Mouse (Mus musculus): ENCODE results near the gene Zfand4. TPM values are rescaled to one million over a fixed set of nuclear protein-coding genes. Genes with fewer than 3 reads are reported as not detected.
"Not testable (repeated sequence)": the region's sequence is repeated elsewhere in the genome, so short reads cannot be mapped to it uniquely, and the experiment has no call there.

Gene Zfand4
- 4.7 to 7.8 TPM (median 6.4 TPM) in 3 replicates for total RNA-seq (2017)

DNA sequence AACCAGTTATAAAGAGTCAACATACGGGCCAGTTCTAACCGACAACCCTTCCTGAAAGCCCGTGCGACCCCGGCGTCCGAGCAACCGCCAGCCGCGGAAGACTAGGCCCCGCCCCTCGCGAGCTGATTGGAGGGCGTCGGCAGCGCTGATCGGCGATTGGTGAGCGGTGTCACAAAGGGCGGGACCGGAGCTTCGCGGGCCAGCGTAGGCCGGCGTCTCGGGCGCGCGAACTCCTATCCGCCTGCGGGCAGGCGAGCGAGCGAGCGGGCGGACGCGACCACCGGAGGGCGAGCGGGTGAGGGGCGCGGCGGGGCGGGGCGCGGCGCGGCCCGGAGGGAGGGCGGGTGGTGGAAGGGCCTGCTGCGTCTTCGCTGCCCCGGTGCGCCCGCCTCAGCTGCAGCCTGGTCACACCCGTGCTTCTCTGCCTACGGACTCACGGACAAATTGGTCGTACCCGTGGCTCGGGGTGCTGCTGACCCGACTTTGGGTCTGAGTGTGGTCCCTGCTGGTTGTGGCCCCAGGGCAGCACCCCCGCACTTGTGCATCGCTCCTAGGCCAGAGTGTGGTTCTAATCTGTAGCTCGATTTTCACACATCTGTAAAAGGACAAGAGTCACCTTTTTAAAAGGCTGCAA, at the start of gene Zfand4:
TSS of gene Zfand4 (plus strand) at position 205 of the 634 bp plus-strand sequence.
- peak; percentile 94 for ATAC-seq (replicated peaks; ENCODE audit: insufficient number of reproducible peaks, low FRiP score, low TSS enrichment, poor library complexity, severe bottlenecking)

DNA sequence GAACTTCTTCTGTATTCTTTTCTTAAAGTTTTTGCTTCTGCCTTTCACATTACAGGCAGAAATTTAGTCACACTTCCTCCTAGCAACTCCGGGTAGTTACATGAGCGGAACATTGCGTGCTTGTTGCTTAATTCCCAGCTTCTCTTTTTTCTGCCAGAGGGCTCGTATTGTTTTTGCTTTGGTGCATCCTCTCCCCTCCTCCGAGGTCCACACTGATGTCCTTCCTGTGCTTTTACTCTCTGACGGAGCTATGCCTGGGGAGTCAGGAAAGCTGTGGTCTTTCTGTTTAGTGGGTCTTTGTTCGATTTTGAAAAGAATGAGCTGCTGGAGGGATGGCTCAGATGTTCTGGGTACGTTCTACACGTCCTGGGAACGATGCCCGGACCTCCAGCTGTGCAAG, 36.3 kb upstream of the Zfand4 start:
- ATAC-seq (replicated peaks; ENCODE audit: insufficient number of reproducible peaks, low FRiP score, low TSS enrichment, poor library complexity, severe bottlenecking), result peak; percentile 72

DNA sequence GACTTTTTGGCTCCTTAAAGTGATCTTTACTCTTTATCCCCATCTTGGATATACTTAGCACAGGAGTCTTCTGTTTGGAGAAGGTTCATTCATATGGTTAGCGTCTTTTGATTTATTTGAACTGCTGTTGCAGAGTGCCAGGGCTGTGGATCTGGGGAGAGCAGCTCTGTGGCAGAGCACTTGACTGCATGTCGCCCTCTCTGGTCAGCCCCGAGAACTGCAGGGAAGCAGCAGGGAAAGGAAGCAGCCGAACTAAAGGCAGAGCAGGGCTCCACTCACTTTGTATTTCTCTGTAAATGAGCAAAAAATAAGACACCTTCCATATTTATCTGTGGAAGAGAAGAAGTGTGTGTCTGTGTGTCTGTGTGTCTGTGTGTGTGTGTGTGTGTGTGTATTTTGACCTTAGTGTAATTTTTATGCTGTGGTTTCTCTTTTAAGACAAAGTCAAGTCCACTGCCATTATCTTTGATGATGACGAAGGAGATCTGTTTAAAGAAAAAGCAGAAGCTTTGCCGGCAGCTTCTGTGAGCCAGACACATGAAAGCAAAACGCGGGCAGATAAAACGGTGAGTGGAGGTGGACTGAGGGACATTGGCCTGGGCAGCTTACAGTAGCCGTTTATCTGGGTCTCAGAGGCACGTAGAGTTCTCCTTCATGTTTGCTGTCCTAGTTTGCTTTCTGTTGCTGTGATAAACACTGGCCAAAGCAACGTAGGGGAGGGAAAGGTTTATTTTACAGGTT, 35.1 kb upstream of the Zfand4 start:
- ATAC-seq (replicated peaks; ENCODE audit: insufficient number of reproducible peaks, low FRiP score, low TSS enrichment, poor library complexity, severe bottlenecking), result peak; percentile 87

DNA sequence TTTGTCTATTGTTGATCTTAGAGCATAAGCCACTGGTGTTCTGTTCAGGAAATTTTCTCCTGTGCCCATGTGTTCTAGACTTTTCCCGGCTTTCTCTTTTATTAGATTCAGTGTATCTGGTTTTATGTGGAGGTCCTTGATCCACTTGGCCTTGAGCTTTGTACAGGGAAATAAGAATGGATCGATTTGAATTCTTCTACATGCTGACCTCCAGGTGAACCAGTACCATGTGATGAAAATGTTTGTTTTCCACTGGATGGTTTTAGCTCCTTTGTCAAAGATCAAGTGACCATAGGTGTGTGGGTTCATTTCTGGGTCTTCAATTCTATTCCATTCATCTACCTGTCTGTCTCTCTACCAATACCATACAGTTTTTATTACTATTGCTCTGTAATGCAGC, 29.2 kb upstream of the Zfand4 start:
- not testable (repeated sequence) for ATAC-seq (replicated peaks; ENCODE audit: insufficient number of reproducible peaks, low FRiP score, low TSS enrichment, poor library complexity, severe bottlenecking)

DNA sequence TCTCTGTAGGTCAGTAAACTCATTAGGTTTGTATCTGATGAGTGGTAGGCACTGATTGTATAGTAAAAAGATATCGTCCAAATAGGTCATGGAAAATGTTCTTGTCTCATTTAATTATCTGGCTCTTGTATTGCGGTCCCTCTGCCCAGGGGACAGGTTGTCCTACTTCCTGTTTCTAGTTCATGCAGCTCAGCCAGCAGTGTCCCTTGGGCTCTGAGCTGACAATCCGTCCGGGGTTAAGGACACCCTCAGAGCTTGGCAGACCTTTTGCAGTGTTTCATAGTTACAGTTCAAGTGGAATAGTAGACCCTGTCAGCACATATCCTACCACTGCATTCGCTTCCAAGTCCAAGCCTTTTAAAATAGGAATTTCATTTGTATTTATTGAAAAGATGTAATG, 28.7 kb upstream of the Zfand4 start:
- no peak for ATAC-seq (replicated peaks; ENCODE audit: insufficient number of reproducible peaks, low FRiP score, low TSS enrichment, poor library complexity, severe bottlenecking)

DNA sequence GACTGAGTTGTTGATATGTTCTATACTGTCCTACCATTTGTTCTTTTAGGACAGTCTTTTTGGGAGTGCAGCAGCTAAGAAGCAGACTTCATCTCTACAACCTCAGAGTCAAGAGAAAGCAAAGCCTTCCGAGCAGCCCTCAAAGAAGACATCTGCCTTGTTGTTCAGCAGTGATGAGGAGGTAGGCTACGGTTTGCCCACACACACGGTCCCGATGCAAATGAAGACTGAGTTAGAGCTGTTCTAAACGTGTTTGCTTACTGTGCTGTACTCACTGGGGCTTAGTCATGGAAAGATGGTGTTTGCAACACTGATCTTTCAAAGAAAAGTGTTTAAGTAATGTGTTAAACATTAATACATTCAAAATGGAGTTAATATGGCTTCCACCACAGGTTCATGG, 25.9 kb upstream of the Zfand4 start:
- ATAC-seq (replicated peaks; ENCODE audit: insufficient number of reproducible peaks, low FRiP score, low TSS enrichment, poor library complexity, severe bottlenecking), result no peak

DNA sequence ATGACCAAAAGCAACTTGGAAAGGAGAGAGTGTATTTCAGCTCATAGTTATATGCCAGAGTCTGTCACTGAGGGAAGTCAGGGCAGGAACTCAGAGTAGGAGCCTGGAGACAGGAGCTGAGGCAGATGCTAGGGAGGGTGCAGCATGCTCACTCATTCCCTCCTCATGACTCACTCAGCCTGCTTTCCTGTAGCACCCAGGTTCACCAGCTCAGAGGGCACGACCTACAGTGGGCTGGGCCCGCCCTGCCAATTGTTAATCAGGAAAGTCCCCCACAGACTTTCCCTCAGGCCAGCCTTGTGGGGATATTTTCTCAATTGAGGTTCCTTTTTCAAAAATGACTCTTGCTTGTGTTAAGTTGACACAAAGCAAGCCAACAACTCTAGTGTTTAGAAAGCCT, 23.7 kb upstream of the Zfand4 start:
- ATAC-seq (replicated peaks; ENCODE audit: insufficient number of reproducible peaks, low FRiP score, low TSS enrichment, poor library complexity, severe bottlenecking), result no peak

DNA sequence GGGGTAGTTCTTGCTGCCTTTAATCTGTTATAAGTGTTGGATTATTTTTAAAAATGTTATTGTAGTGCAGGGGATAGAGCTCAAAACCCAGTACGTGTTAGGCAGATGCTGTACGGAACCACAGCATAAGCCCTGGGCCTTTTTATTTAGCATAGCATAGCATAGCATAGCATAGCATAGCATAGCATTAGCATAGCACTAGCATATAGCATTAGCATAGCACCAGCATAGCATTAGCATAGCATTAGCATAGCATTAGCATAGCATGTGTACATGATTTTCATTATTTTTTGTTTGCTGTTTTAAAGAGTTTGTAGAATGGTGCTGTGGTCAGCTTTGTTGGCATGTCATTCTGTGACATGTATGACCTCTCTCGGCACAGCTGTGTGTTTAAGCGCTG, 4.4 kb upstream of the Zfand4 start:
- ATAC-seq (replicated peaks; ENCODE audit: insufficient number of reproducible peaks, low FRiP score, low TSS enrichment, poor library complexity, severe bottlenecking), result no peak

DNA sequence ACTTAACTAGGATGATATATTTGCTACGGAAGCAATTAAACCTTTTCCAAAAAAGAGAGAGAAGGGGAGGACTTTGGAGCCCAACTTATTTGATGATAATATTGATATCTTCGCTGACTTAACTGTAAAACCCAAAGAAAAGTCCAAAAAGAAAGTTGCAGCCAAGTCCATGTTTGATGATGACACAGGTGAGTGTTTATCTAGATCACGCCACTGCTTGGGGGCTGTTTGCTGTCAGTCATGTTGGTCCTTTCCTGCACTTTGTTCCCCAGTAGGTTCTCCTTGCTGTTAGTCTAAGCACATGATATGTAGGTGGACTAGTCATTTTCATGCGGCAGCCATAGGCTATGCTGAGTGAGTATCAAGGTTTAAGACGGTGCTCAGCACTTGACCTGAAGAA, 3.5 kb upstream of the Zfand4 start:
- no peak for ATAC-seq (replicated peaks; ENCODE audit: insufficient number of reproducible peaks, low FRiP score, low TSS enrichment, poor library complexity, severe bottlenecking)

DNA sequence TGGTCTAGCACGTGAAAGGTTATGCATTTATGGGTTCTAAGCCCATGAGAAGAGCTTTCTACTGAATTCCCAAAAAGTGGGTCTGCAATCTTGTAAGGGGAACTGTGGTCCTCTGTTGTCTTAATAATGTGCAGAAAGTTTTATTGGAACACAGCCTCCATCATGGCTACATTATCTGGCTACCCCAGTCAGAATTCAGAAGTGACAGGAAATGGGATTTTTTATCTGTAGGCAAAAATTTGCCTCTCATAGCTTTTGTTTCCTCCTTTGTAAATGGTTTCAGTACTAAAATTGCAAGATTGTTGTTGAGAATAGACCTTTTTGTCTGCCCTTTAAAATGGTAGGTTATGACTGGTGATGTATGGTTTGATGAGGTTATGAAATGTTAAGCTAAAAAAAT, 1.2 kb upstream of the Zfand4 start:
- no peak for ATAC-seq (replicated peaks; ENCODE audit: insufficient number of reproducible peaks, low FRiP score, low TSS enrichment, poor library complexity, severe bottlenecking)

DNA sequence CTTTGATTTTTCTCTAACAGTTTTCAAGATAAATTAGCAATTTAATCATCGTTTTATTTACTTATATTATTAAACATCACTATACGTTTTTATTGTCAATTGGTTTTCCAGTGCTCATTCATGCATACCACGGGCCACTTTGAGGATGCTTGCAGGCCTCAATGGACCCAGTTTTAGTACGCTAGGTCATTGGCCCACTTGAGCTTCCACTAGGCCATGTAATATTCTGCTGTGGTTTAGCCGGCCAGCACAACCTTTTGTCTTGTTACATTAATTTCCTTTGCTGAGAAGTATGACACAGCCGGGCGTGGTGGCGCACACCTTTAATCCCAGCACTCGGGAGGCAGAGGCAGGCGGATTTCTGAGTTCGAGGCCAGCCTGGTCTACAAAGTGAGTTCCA, 814 bp downstream of the Zfand4 start:
- no peak for ATAC-seq (replicated peaks; ENCODE audit: insufficient number of reproducible peaks, low FRiP score, low TSS enrichment, poor library complexity, severe bottlenecking)

DNA sequence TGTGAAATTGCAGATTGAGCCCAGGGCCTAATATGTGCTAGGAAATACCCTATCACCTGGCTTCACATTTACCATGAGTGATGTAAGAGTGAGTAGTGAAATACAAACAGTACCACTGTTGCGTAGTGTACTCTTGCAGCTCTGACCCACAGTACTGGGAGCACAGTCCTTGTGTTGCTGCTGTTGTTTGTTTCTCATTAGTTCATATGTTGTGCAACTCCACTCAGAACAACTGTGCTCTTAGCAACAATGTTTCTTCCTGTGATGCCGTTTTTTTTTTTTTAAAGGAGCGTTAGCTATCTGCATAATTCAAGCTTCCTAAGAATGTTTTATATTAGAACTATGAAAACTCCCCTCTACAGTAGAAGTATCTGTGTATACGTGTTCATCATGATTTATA, 1.6 kb downstream of the Zfand4 start:
- no peak for ATAC-seq (replicated peaks; ENCODE audit: insufficient number of reproducible peaks, low FRiP score, low TSS enrichment, poor library complexity, severe bottlenecking)

DNA sequence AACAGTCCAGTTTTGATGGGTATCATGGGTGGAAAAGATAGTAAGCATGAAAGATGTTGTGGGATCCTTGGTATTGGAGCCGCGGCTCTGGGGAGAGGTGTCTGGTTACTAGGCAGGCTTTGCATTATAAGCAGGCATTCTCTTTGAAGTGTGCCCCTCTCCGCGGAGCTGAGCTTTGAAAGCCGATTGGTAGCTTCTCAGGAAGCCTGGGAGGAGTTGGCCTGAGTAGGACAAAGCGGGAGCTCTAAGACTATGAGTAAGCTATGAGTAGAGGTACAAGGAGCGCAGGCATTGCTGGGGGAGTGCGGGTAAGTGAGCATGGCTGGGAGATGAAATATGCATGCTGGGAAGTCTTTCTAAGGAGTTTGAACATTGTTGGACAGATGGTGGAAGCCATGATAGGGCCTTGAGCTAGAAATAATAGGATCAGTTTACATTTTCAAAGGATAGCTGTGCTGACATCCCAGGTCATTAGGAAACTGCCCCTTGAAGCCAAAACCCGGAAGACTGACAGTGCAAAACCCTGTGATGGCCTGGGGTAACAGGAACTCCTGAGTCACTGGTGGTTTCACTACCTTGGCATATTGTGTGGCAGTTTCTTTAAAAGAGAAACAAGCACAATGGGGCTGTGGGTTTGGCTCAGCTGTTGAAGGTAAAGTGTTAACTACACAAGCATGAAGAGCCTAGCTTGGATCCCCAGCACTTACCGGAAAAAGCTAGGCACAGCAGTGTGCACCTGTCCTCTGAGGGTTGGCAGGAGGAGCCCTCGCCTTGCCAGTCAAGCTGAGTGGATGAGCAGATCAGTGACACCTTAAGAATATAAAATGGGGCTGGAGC, 2.5 kb downstream of the Zfand4 start:
- ATAC-seq (replicated peaks; ENCODE audit: insufficient number of reproducible peaks, low FRiP score, low TSS enrichment, poor library complexity, severe bottlenecking), result 0 out of 2 replicates have a peak, but pooled peaks have one; percentile 14

DNA sequence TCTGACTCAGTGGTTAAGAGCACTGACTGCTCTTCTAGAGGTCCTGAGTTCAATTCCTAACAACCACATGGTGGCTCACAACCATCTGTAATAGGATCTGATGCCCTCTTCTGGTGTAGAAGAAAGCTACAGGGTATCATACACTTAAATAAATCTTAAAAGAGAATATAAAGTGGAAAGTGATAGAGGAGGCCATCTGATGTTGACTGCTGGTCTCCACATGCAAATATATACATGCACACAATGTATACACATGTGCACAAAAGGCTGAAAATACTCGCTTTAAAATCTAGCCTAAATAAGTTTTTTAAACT, 3.0 kb downstream of the Zfand4 start:
- no peak for ATAC-seq (replicated peaks; ENCODE audit: insufficient number of reproducible peaks, low FRiP score, low TSS enrichment, poor library complexity, severe bottlenecking)

DNA sequence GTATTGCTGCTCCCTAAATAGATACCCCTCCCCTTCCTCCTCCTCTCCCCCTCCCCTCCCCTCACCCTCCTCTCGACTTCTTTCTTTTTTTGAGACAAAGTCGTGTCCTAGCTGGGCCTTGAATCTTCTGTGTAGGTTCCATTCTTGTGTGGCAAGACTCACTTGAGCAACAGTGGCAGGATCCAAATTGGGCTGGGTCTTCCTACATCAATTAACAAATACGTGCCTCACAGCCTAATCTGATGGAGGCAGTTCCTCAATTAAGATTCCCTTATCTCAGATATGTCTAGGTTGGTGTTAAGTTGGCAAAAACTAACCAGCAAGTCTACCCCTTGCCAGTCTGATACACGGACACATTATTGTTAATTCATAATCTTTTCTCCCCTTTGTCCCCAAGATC, 11.7 kb downstream of the Zfand4 start:
- ATAC-seq (replicated peaks; ENCODE audit: insufficient number of reproducible peaks, low FRiP score, low TSS enrichment, poor library complexity, severe bottlenecking), result no peak

DNA sequence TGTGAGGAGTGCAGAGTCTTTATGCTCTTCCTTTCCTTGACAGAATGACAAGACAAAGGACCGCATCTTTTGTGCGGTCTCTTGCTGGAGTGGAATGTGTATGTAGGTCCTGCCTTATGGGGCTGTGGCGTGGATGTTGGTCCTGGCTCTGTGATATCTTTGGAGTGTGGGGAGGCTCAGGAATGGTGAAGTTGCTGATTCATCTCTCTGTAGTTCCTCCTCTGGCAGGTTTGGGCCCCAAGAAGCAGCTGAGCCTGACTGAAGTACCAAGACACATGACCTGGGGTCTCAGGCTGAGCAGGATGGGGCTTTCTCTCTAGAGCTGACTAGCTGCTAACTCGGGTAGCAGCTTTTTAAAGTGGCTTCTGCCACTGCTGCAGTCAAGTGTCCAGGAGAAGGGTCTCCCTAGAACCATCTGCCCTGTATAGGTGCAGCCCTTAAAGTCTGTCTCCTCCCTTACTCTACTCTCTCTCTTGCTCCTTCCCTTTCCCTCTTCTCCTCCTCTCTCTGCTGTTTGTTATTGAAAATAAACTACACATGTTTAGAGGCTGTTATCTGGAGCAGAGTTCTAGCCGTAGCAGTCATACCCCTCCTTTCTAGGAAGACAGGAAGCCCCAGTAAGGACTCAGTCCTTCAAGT, 14.8 kb downstream of the Zfand4 start:
- no peak for ATAC-seq (replicated peaks; ENCODE audit: insufficient number of reproducible peaks, low FRiP score, low TSS enrichment, poor library complexity, severe bottlenecking)

DNA sequence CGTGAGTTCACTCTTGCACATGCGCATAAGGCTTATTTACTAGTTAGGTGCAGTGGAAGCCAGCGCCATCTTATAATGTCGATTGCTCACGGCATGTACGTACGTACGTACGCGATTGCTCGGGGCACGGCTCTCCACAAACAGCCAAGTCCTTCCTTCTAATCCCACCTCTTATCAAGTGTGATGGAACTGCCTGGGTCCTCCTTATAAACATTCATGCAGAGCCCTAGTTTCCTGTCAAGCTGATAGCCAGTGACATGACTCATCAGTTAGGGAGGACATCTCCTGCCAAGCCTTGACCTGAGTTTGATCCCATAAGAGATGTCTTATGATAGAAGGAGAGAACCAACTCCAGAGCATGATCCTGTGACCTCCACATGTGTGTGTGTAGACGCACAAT, 17.0 kb downstream of the Zfand4 start:
- ATAC-seq (replicated peaks; ENCODE audit: insufficient number of reproducible peaks, low FRiP score, low TSS enrichment, poor library complexity, severe bottlenecking), result no peak

DNA sequence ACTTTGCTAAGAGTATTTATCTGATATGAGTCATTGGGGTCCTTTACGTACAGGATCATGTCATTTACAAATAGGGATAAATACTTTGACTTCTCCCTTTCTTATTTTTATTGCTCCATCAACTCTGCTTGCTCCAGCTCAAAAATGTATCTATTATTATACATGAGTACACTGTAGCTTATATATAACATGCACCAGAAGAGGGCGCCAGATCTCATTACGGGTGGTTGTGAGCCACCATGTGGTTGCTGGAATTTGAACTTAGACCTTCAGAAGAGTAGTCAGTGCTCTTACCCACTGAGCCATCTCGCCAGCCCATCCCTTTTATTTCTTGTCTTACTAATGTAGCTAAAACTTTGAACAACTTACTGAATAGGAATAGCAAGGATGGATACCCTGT, 18.5 kb downstream of the Zfand4 start:
- ATAC-seq (replicated peaks; ENCODE audit: insufficient number of reproducible peaks, low FRiP score, low TSS enrichment, poor library complexity, severe bottlenecking), result no peak

DNA sequence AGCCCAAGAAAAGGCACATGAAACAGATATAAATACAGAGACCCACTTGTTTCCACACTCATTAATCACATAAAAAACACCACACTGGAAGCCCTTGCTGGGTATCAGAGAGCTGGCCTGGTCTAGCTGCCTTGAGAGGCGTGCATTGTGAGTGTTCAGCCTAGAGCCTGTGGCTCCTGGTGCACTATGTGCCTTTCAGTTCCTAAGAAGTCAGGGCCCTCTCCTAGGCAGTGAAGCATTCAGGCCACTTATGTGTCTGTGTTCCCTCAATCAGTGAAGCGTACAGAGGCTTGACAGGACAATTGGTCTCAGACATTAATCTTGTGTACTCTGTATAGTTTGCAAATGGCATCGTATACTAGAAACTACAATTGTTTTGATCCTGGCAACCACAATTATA, 19.3 kb downstream of the Zfand4 start:
- ATAC-seq (replicated peaks; ENCODE audit: insufficient number of reproducible peaks, low FRiP score, low TSS enrichment, poor library complexity, severe bottlenecking), result no peak
